Mouse (Mus musculus) right cerebral cortex, adult 2 months (tissue): ENCODE data around the gene Gm5617.
"Not testable (repeated sequence)": the region's sequence is repeated elsewhere in the genome, so short reads cannot be mapped to it uniquely, and the experiment has no call there.

Source experiments
- DNase-seq, 2 experiments: peaks; one replicate each; pipeline ENCODE4 v3.0.0; 2021 to 2022; ENCODE audit warnings: low spot score in 2 of 2

Gene Gm5617

GRCm38 (mm10) chr9:48494817-48495547, at the start of gene Gm5617, which contains the start of gene Rbm7:
Gene Gm5617, plus strand, starts transcription at chr9:48495442.
Gene Rbm7, minus strand, starts transcription at chr9:48495299.
- DNase-seq = peak; percentile 95

DNA sequence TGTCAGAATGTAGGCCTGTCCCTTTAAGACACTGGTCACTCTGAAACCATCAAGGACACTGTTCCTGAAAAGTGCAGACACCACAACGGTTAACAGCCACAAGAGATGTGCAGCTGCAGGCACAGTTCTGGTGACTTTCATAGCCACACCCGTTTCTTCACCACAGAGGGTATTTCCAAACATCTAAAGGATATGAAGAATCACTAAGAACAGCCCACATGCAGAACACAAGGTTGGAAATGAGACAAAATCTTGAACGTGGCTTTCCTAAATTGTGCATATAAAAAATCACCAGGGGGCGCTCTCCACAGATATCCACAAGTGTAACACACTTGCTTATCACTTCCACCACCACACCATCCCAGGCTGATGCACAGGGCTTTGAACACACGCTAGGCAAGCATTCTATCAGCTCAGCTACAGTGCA, 47.4 kb upstream of the Gm5617 start:
- no peak for DNase-seq

DNA sequence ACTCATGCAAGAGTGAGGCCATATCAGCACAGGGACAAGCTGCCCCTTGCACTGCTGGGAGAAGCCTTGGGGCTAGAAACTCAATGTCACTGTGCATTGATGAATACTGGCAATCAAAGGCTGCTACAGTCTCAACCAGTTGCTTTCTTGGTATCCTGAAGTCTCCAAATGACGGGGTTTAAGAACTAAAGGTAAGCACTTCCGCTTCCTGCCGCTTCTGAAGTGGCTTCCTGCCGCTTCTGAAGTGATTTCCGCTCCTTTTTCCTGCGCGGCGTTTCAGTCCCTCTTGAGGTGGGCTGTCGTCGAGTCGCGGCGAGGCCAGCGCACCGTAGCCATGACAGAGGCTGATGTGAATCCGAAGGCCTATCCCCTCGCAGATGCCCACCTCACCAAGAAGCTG, 45.2 kb upstream of the Gm5617 start:
- DNase-seq = no peak

GRCm38 (mm10) chr9:48455961-48456360, 39.3 kb upstream of the Gm5617 start:
- DNase-seq = no peak

DNA sequence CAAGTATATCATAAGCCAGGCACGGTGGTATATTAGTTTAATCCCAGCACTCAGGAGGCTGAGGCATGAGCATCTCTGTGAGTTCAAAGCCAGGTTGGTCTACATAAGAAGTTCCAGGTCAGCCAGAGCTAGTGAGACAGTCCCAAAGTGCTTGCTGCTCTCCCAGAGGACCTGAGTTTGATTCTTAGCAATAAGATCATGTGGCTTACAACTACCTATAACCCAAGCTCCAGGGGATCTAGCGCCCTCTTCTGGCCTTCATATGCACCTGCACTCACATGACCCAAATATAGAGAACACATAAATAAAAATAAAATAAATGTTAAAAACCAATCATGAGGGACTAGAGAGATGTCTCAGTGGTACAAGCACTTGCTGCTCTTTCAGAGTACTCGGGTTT, 36.4 kb upstream of the Gm5617 start:
- DNase-seq = no peak

DNA sequence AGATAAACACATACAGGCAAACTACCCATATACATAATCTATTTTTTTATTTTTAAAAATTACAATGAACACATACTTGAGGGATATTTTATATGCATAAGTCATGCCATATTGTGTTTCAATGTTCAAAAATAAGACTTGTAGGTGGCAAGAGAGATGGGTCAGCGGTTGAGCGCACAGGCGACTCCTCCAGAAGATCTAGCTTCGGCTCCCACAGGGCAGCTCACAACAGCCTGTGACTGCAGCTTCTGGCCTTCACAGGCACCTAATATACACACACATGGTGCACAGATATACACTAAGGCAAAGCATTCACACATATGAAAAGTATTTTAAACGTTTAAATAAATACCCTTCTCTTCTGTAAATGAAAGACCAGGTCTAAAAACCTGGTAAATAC, 35.9 kb upstream of the Gm5617 start:
- no peak for DNase-seq

- no peak for DNase-seq
Observed at GRCm38 (mm10) chr9:48460720-48461119, 34.5 kb upstream of the Gm5617 start.

DNA sequence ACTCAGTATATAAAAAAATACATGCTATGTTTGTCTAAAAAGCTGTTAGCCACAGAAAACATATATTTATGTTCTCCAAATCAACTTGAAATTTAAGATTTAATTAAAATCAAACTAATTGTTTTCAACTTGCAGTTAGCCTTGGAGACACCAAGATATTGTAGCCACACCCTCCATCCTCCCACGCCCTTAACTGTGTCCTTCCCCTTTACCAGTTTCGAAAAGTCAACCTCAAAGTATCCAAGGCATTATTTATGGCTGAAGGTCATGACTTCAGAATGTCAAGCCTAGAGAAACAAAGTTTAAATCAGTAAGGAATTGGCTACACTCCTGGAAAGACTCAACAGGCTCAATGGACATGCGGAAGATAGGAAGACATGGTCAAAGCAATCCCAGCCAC, 33.7 kb upstream of the Gm5617 start:
- no peak for DNase-seq

DNA sequence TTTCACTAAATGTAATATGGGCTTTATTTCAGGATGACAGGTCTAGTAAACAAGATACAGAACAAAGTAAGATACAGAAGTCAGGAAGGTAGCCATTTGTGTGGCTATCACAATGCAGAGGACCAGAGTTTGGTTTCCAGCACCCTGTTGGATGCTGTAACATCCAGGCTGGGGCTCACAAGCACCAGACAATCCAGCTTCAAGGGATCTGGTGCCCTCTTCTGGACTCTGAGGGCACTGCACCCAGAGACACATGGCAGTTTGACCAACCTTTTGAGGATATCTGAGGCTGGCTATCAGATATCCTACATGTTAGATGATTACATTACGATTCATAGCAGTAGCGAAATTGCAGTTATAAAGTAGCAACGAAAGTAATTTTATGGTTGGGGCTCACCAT, 29.6 kb upstream of the Gm5617 start:
- no peak for DNase-seq

- DNase-seq = peak; percentile 66 to 68
Observed at GRCm38 (mm10) chr9:48466804-48467203, 28.4 kb upstream of the Gm5617 start.

GRCm38 (mm10) chr9:48467471-48467870, 27.8 kb upstream of the Gm5617 start:
- not testable (repeated sequence) for DNase-seq

GRCm38 (mm10) chr9:48472441-48473025, 22.7 kb upstream of the Gm5617 start:
- peak; percentile 26 to 34 for DNase-seq

DNA sequence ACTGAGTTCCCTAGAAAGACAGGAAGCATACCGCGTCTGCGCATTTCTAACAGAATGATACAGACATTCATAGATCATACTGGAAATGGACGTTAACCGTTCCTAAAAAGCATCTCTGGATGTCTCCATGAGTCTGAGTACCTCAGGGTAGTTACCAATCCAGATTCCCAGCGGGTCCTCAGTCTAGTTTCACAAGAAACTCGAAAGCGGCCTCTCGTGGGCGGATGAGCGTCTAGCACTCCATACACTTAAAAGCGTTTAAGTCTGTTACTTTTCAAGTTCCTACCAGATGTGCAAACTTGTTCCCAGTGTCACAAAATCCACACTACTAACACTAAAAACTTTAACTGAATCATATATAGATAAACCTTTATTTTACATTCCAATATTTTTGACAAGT, 22.1 kb upstream of the Gm5617 start:
- DNase-seq = peak in 1 of 2 experiments; percentile 12

- DNase-seq = no peak
Observed at GRCm38 (mm10) chr9:48474367-48474766, 20.9 kb upstream of the Gm5617 start.

- DNase-seq = no peak
Observed at GRCm38 (mm10) chr9:48476236-48477165, 18.7 kb upstream of the Gm5617 start.

- DNase-seq = no peak
Observed at GRCm38 (mm10) chr9:48478808-48479207, 16.4 kb upstream of the Gm5617 start.

DNA sequence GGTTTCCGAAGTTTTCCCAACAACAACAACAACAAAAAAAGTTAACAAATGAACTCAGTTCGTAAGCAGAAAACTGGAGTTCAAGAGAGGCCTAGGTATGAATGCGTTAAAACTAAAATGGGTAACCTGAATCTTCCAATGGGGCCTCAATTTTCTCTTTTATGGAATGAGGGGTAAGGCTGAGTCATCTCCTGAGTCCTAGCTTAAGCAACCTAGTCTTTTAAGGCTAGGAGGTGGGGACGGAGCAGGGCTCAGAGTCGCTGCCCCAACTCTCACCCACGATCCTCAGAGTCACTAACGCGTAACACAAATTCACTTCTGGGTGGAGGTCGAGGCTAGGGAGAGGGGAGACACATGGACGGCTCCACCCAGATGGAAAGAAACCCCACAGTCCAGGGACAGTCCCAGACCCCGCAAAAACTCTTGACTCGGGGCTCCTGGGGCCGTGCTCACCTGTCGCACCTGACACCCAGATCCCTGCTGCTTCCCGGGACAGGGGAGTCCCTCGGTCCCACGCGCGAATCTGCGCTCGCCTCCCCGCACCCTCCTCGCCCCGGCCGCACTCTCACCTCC, 15.3 kb upstream of the Gm5617 start:
- DNase-seq = no peak

GRCm38 (mm10) chr9:48480411-48481213, 14.6 kb upstream of the Gm5617 start, which contains the start of gene Rexo2:
Gene Rexo2, minus strand, starts transcription at chr9:48480623.
- peak; percentile 96 for DNase-seq

GRCm38 (mm10) chr9:48481214-48482134, 13.8 kb upstream of the Gm5617 start:
- DNase-seq = peak in 1 of 2 experiments; percentile 33

DNA sequence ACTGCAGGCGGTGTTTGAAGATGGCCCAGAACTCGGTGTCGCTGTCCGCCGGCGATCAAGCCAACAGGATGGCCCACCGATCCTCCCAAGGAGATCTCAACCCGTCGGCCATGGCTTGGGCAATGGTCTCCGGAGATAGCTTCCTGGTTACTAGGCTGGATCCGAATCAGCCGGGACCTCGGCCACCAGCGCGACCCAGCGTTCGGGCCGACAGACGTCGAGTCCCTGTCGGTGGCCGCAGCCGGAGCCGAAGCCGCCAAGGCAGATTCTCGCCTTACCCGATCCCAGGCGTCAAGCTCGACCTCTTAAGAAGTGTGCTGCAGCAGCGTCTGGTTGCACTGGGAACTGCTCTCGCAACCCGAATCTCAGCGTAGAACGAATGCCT, 298 bp downstream of the Gm5617 start:
- no peak for DNase-seq
